Mouse (Mus musculus): Measurements from ENCODE around the gene Vwa5b1.

- TF ChIP-seq POLR2A (IDR thresholded peaks at IDR 0.05; ENCODE audit: low read depth, low read length) (no peak), CTCF (conservative IDR thresholded peaks at IDR 0.05; ENCODE audit: insufficient read depth, insufficient read length, low read depth, low read length) (no peak)
Measured at GRCm38 (mm10) chr4:138524769-138525168, 110.9 kb downstream of the Vwa5b1 start.
